Mouse (Mus musculus): ENCODE data around the gene Borcs8. TPM values are rescaled to one million over a fixed set of nuclear protein-coding genes. Genes with fewer than 3 reads are reported as not detected.

Borcs8 gene
- polyA plus RNA-seq, 2 experiments from 2014 or later = 76.8 to 91.1 TPM

- no peak for ATAC-seq
These were observed 42.1 kb downstream of the Borcs8 start for GRCm38 (mm10) chr8:70181212-70181902.

- no peak for ATAC-seq
These were observed 42.6 kb downstream of the Borcs8 start for GRCm38 (mm10) chr8:70181903-70182252.

GRCm38 (mm10) chr8:70183194-70183593 lies 43.9 kb downstream of the Borcs8 start:
- no peak for ATAC-seq

- no peak for ATAC-seq
These were observed 49.4 kb downstream of the Borcs8 start for GRCm38 (mm10) chr8:70188707-70189106.

- ATAC-seq = no peak
These were observed 53.9 kb downstream of the Borcs8 start for GRCm38 (mm10) chr8:70193238-70193637.

GRCm38 (mm10) chr8:70194191-70194590 lies 54.9 kb downstream of the Borcs8 start:
- no peak for ATAC-seq

- no peak for ATAC-seq
These were observed 56.5 kb downstream of the Borcs8 start for GRCm38 (mm10) chr8:70195762-70196161.

Other genes starting within 250 kb of the Borcs8 start
- under 1 TPM in 1 of 2 experiments, not detected in 1; 0.24 TPM for gene Tssk6, start 237.3 kb upstream of the Borcs8 start, polyA plus RNA-seq (2017; shearing (Covaris generic))
- gene Ndufa13, start 236.9 kb upstream of the Borcs8 start, polyA plus RNA-seq (2017; shearing (Covaris generic)) = 100 to 1,000 TPM; 184 to 253 TPM
- 1 to 10 TPM in 1 of 2 experiments, under 1 TPM in 1; 0.91 to 1.6 TPM for gene Yjefn3, start 236.8 kb upstream of the Borcs8 start, polyA plus RNA-seq (2017; shearing (Covaris generic))
- 10 to 100 TPM; 17.4 to 21.6 TPM for gene Gatad2a, start 143.1 kb upstream of the Borcs8 start, polyA plus RNA-seq (2017; shearing (Covaris generic))
- gene Mau2, start 96.8 kb upstream of the Borcs8 start, polyA plus RNA-seq (2017; shearing (Covaris generic)) = 10 to 100 TPM; 43.3 to 70.0 TPM
- gene Sugp1, start 96.7 kb upstream of the Borcs8 start, polyA plus RNA-seq (2017; shearing (Covaris generic)) = 10 to 100 TPM; 51.1 to 80.3 TPM
- gene Tm6sf2, start 66.6 kb upstream of the Borcs8 start, polyA plus RNA-seq (2017; shearing (Covaris generic)) = 1 to 10 TPM in 1 of 2 experiments, under 1 TPM in 1; 0.60 to 1.1 TPM
- not detected for gene Hapln4, start 56.0 kb upstream of the Borcs8 start, polyA plus RNA-seq (2017; shearing (Covaris generic))
- gene Ncan, start 18.6 kb upstream of the Borcs8 start, polyA plus RNA-seq (2017; shearing (Covaris generic)) = not detected
- 10 to 100 TPM; 43.0 to 59.3 TPM for gene Nr2c2ap, start 8.2 kb upstream of the Borcs8 start, polyA plus RNA-seq (2017; shearing (Covaris generic))
- gene Rfxank, start 345 bp upstream of the Borcs8 start, polyA plus RNA-seq (2017; shearing (Covaris generic)) = 10 to 100 TPM; 67.2 to 81.8 TPM
- gene Mef2b, start 212 bp downstream of the Borcs8 start, polyA plus RNA-seq (2017; shearing (Covaris generic)) = 1 to 10 TPM in 1 of 2 experiments, not detected in 1; 1.5 TPM
- gene Tmem161a, start 32.9 kb downstream of the Borcs8 start, polyA plus RNA-seq (2017; shearing (Covaris generic)) = 10 to 100 TPM; 25.3 to 54.7 TPM
- gene Slc25a42, start 72.8 kb downstream of the Borcs8 start, polyA plus RNA-seq (2017; shearing (Covaris generic)) = 1 to 10 TPM; 6.2 to 9.7 TPM
- gene Sugp2, start 94.7 kb downstream of the Borcs8 start, polyA plus RNA-seq (2017; shearing (Covaris generic)) = 10 to 100 TPM; 19.9 to 35.1 TPM
- gene Armc6, start 95.0 kb downstream of the Borcs8 start, polyA plus RNA-seq (2017; shearing (Covaris generic)) = 10 to 100 TPM in 1 of 2 experiments, 1 to 10 TPM in 1; 8.9 to 13.9 TPM
- gene Homer3, start 143.3 kb downstream of the Borcs8 start, polyA plus RNA-seq (2017; shearing (Covaris generic)) = 1 to 10 TPM in 1 of 2 experiments, under 1 TPM in 1; 0.62 to 1.6 TPM
- gene Ddx49, start 163.0 kb downstream of the Borcs8 start, polyA plus RNA-seq (2017; shearing (Covaris generic)) = 10 to 100 TPM; 57.8 to 74.2 TPM
- 100 to 1,000 TPM; 321 to 359 TPM for gene Cope, start 163.0 kb downstream of the Borcs8 start, polyA plus RNA-seq (2017; shearing (Covaris generic))
- gene Cers1, start 176.3 kb downstream of the Borcs8 start, polyA plus RNA-seq (2017; shearing (Covaris generic)) = not detected
- under 1 TPM in 1 of 2 experiments, not detected in 1; 0.71 TPM for gene Gdf1, start 190.3 kb downstream of the Borcs8 start, polyA plus RNA-seq (2017; shearing (Covaris generic))
- 10 to 100 TPM; 11.4 to 14.5 TPM for gene Upf1, start 213.8 kb downstream of the Borcs8 start, polyA plus RNA-seq (2017; shearing (Covaris generic))
- gene Comp, start 234.1 kb downstream of the Borcs8 start, polyA plus RNA-seq (2017; shearing (Covaris generic)) = under 1 TPM in 1 of 2 experiments, not detected in 1; 0.28 TPM